Mouse (Mus musculus): ENCODE measurements around the gene Map3k5. TPM values are rescaled to one million over a fixed set of nuclear protein-coding genes. Genes with fewer than 3 reads are reported as not detected.
A peak's percentile ranks its signal among the peaks of the same experiment; 100 is the strongest.

Gene Map3k5
- polyA plus RNA-seq, 1 experiment from 2014 or later, result 3.3 TPM

GRCm38 (mm10) chr10:20104271-20104931, 170.1 kb downstream of the Map3k5 start:
- Histone ChIP-seq H3K4me2 (no peak overlapping the region), H3K4me3 (replicated peaks) (no peak overlapping the region), H3K27me3 (replicated peaks) (no peaks in the 10 kb centered on the region), H3K9ac (no peak overlapping the region), H3K36me3 (no peaks in the 10 kb centered on the region), H3K4me1 (no peaks in the 10 kb centered on the region; the same call in 1 of the 2 replicates), H3K9me3 (no peaks in the 10 kb centered on the region), H3K27ac (no peak overlapping the region)
- ATAC-seq (ENCODE audit: insufficient read depth, low FRiP score, low read depth), result peak; percentile 27; the same call in 1 of the 2 replicates
- 52% methylated on average over 8 of the region's 8 CpGs for WGBS

DNA sequence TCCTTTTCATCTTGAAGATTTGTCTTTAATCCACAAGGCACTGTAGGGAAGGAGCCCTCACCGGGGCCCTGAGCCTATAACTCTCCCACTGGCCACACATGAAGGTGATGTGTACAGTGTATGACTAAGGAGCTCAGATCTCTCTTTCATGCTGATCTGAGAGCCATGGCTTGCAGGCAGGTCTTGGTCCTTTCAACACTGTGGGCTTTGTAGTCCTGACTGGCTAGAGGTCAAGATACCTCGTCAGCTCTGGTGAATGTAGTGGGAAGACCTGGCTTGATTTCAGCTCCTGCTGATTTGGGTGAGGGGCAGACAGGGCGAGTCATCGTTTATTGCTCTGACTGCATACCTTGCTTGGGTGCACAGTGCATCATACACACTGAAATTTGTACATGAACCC, 171.3 kb downstream of the Map3k5 start:
- 73% methylated on average over 4 of the region's 4 CpGs for WGBS
- Histone ChIP-seq H3K9ac (no peak overlapping the region), H3K27me3 (replicated peaks) (no peaks in the 10 kb centered on the region), H3K4me3 (replicated peaks) (no peak overlapping the region), H3K4me1 (no peaks in the 10 kb centered on the region; the same call in 1 of the 2 replicates), H3K36me3 (no peaks in the 10 kb centered on the region), H3K27ac (no peak overlapping the region), H3K4me2 (no peak overlapping the region), H3K9me3 (no peaks in the 10 kb centered on the region)
- ATAC-seq (ENCODE audit: insufficient read depth, low FRiP score, low read depth), result no peak

- no peak overlapping the region for H3K4me3 ChIP-seq (replicated peaks)
- ATAC-seq (ENCODE audit: insufficient read depth, low FRiP score, low read depth), result no peak
- no peak overlapping the region for H3K4me2 ChIP-seq
- H3K9me3 ChIP-seq, result no peaks in the 10 kb centered on the region
- 85% methylated on average over 14 of the region's 14 CpGs for WGBS
- H3K36me3 ChIP-seq, result no peaks in the 10 kb centered on the region
- H3K27ac ChIP-seq, result no peak overlapping the region
- H3K27me3 ChIP-seq (replicated peaks), result no peaks in the 10 kb centered on the region
- no peaks in the 10 kb centered on the region; the same call in 1 of the 2 replicates for H3K4me1 ChIP-seq
- no peak overlapping the region for H3K9ac ChIP-seq
Observed at GRCm38 (mm10) chr10:20107031-20107430, 172.8 kb downstream of the Map3k5 start.

DNA sequence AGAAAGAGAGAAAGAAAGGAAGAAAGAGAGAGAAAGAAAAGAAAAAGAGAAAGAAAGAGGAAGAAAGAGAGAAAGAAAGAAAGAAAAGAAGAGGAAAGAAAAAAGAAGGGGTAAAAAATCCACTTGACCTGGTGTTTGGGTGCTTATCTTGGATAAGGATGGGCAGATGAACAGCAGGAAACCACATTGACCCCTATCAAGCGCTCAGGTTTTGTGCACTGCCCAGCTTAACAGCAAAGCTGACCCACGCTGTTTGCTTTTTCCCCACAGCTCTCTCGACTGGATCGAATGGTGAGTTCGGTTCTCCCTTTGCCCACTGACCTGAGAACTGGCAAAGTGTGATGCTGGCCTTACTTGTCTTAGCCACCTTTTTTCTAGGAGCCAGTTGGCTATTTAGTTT, 177.2 kb downstream of the Map3k5 start:
- WGBS, result 78% methylated on average over 5 of the region's 5 CpGs

GRCm38 (mm10) chr10:20112026-20112973, 178.0 kb downstream of the Map3k5 start:
- Histone ChIP-seq H3K27ac (no peak overlapping the region), H3K9me3 (no peaks in the 10 kb centered on the region), H3K9ac (no peak overlapping the region), H3K4me3 (replicated peaks) (no peak overlapping the region), H3K36me3 (no peaks in the 10 kb centered on the region), H3K27me3 (replicated peaks) (no peaks in the 10 kb centered on the region), H3K4me1 (no peaks in the 10 kb centered on the region), H3K4me2 (no peak overlapping the region)
- WGBS, result 77% methylated on average over 18 of the region's 18 CpGs
- ATAC-seq (ENCODE audit: insufficient read depth, low FRiP score, low read depth), result no peak

More for the DNA sequence above, 177.2 kb downstream of the Map3k5 start:
- no peaks in the 10 kb centered on the region for H3K4me1 ChIP-seq
- no peaks in the 10 kb centered on the region for H3K27me3 ChIP-seq (replicated peaks)
- no peak for ATAC-seq (ENCODE audit: insufficient read depth, low FRiP score, low read depth)
- no peaks in the 10 kb centered on the region for H3K9me3 ChIP-seq
- H3K4me2 ChIP-seq, result no peak overlapping the region
- no peak overlapping the region for H3K9ac ChIP-seq
- H3K36me3 ChIP-seq, result no peaks in the 10 kb centered on the region
- no peak overlapping the region for H3K27ac ChIP-seq
- no peak overlapping the region for H3K4me3 ChIP-seq (replicated peaks)

GRCm38 (mm10) chr10:20119504-20120425, 185.5 kb downstream of the Map3k5 start:
- WGBS, result 90% methylated on average over 15 of the region's 15 CpGs
- H3K27ac ChIP-seq, result no peak overlapping the region
- no peaks in the 10 kb centered on the region for H3K36me3 ChIP-seq
- H3K27me3 ChIP-seq (replicated peaks), result no peaks in the 10 kb centered on the region
- no peak overlapping the region for H3K4me3 ChIP-seq (replicated peaks)
- no peak overlapping the region for H3K9ac ChIP-seq
- H3K4me1 ChIP-seq, result no peaks in the 10 kb centered on the region
- H3K4me2 ChIP-seq, result no peak overlapping the region
- H3K9me3 ChIP-seq, result no peaks in the 10 kb centered on the region
- no peak for ATAC-seq (ENCODE audit: insufficient read depth, low FRiP score, low read depth)

DNA sequence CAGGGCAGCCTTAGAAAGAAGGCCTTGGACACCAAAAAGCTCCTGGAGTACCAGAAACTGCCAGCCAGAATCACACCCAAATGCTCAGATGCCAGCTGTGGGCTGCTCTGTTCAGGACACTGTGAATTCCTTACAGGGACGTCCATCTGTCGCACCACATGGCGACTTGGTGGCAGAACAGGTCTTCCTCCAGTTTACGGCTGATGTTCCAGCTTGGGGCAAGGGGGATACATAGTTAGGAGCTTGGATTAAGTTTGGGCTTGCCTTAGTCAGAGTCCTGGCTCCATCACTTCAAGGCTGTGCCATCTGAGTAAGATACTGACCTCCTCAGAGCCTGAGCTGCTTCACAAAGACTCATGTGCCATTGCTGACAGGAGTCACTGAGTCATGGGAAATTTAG, 187.7 kb downstream of the Map3k5 start:
- WGBS, result 89% methylated on average over 4 of the region's 4 CpGs
- no peaks in the 10 kb centered on the region for H3K4me1 ChIP-seq
- no peak overlapping the region for H3K4me2 ChIP-seq
- H3K36me3 ChIP-seq, result no peaks in the 10 kb centered on the region
- H3K4me3 ChIP-seq (replicated peaks), result no peak overlapping the region
- ATAC-seq (ENCODE audit: insufficient read depth, low FRiP score, low read depth), result no peak
- no peak overlapping the region for H3K9ac ChIP-seq
- no peak overlapping the region for H3K27ac ChIP-seq
- H3K27me3 ChIP-seq (replicated peaks), result no peaks in the 10 kb centered on the region
- H3K9me3 ChIP-seq, result no peaks in the 10 kb centered on the region

GRCm38 (mm10) chr10:20123401-20123800, 189.1 kb downstream of the Map3k5 start:
- ATAC-seq (ENCODE audit: insufficient read depth, low FRiP score, low read depth), result no peak
- H3K4me2 ChIP-seq, result no peak overlapping the region

DNA sequence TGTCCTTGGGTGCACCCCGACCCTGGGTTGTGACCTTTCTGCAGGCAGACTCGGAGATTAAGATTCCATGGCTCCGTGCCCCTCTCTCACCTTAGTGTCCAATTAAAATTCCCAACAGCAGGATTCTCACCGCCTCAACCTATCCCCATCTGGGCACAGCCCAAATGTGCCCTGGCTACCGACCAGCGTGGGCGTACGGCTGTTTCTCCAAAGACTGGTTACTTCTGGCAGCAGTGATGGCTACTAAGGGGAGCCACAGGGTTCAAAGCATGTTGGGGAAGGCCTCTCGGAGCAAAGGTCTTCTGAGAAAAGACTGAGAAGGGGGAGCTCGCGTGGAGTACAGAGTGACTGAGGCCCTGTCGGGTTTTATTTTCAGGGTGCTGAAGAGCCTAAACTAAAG, 190.3 kb downstream of the Map3k5 start:
- WGBS, result 90% methylated on average over 12 of the region's 12 CpGs
- Histone ChIP-seq H3K27ac (no peak overlapping the region), H3K4me3 (replicated peaks) (no peak overlapping the region), H3K4me2 (no peak overlapping the region), H3K9ac (no peak overlapping the region), H3K27me3 (replicated peaks) (no peaks in the 10 kb centered on the region), H3K9me3 (no peaks in the 10 kb centered on the region), H3K36me3 (no peaks in the 10 kb centered on the region), H3K4me1 (no peaks in the 10 kb centered on the region)
- ATAC-seq (ENCODE audit: insufficient read depth, low FRiP score, low read depth), result no peak

More at GRCm38 (mm10) chr10:20123401-20123800, 189.1 kb downstream of the Map3k5 start:
- no peaks in the 10 kb centered on the region for H3K36me3 ChIP-seq
- no peaks in the 10 kb centered on the region for H3K4me1 ChIP-seq
- H3K9ac ChIP-seq, result no peak overlapping the region
- no peaks in the 10 kb centered on the region for H3K9me3 ChIP-seq
- no peak overlapping the region for H3K27ac ChIP-seq
- WGBS, result 53% methylated on average over 9 of the region's 9 CpGs
- H3K4me3 ChIP-seq (replicated peaks), result no peak overlapping the region
- no peaks in the 10 kb centered on the region for H3K27me3 ChIP-seq (replicated peaks)

DNA sequence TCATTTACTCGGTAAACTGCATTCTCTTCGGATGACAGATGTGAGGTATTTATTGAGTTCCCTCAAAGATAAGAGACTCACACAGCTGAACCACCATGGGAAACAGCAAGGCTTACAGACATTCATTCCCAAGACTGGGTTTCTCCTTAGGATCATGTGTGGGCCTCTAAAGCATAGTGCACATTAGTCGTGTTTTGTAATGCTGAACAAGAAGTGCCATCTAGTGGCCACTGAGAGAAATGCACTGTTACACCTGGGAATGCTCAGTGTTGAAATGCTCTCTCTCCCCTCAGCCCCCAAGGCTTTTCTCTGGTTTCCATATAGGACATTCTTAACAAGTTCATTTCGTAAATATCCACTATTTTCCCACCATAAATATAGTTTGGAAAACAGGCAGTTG, 191.0 kb downstream of the Map3k5 start:
- H3K9me3 ChIP-seq, result no peaks in the 10 kb centered on the region

GRCm38 (mm10) chr10:20132933-20133652, 198.8 kb downstream of the Map3k5 start:
- Histone ChIP-seq H3K9me3 (no peaks in the 10 kb centered on the region), H3K27me3 (replicated peaks) (no peaks in the 10 kb centered on the region), H3K4me3 (replicated peaks) (no peak overlapping the region), H3K36me3 (peaks cover 5% of the 10 kb centered on the region; the same call in 1 of the 2 replicates), H3K27ac (no peak overlapping the region), H3K9ac (no peak overlapping the region), H3K4me1 (no peaks in the 10 kb centered on the region), H3K4me2 (no peak overlapping the region)
- ATAC-seq (ENCODE audit: insufficient read depth, low FRiP score, low read depth), result no peak
- WGBS, result 71% methylated on average over 12 of the region's 12 CpGs

More for the DNA sequence above, 191.0 kb downstream of the Map3k5 start:
- Histone ChIP-seq H3K27ac (no peak overlapping the region), H3K9ac (no peak overlapping the region), H3K27me3 (replicated peaks) (no peaks in the 10 kb centered on the region), H3K4me3 (replicated peaks) (no peak overlapping the region), H3K4me1 (no peaks in the 10 kb centered on the region), H3K36me3 (no peaks in the 10 kb centered on the region), H3K4me2 (no peak overlapping the region)
- WGBS, result 42% methylated on average over 4 of the region's 4 CpGs
- ATAC-seq (ENCODE audit: insufficient read depth, low FRiP score, low read depth), result peak; percentile 73; the same call in 1 of the 2 replicates
